Mouse (Mus musculus) frontal cortex, postnatal 36 days (tissue): ENCODE measurements around the gene Fam20b.

Source experiments
- DNase-seq, 2 experiments: peaks; one replicate each; pipeline ENCODE4 v3.0.0; 2022; ENCODE audit warnings: low spot score in 2 of 2

Fam20b gene

DNA sequence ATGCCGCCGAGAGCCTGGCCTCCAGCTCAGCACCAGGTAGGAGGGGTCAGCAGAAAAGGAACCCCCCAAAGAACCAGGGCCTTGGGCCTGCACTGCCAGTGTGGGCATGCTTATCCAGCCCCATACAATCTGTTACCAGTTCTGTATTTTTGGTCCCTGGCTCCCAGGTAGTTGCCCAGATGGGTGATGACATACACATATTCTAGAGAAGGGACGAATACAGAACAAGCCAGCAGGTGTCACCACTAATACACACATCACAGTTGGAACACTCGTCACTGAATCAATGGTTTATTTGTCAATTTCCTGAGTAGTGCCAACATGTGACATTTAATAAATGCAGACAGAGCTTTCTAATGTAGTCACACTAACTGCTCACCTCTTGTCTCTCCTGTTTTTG is 78.3 kb downstream of the Fam20b start:
- DNase-seq = no peak

DNA sequence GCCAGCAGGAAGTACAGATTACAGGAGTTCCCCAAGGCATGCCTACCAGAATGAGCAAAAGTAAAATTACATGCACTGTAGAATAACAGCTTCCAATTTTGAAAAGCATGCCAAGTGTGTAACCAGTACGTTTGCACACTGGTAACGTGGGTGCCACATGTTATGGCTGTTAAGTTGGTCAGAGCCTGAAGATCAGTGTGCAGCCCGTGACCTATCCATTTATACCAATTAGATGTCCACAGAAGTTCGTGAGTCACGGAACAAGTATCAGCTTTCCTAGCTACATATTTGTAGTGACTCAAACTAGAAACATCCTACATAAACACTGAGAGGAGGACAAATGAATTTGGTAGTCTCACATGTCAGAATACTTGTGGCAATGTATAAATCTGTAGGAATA is 79.4 kb downstream of the Fam20b start:
- DNase-seq = no peak

DNA sequence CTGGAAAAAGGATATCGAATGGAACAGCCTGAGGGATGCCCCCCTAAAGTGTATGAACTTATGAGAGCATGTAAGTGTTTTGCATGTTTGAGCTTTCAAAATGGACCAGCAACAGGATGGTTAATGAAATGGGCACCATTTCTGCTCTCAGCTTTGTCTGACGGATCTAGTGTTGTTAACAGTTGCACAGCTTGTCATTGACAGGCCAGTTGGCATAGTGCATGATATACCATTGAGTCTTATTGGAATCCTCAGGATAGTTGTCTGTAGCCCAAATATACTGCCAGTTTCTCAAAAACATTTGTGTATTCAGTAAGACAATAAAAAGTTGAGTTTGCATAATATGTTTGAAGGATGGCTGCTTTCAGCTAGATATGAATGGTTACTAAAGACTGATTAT is 83.7 kb downstream of the Fam20b start:
- DNase-seq = no peak

DNA sequence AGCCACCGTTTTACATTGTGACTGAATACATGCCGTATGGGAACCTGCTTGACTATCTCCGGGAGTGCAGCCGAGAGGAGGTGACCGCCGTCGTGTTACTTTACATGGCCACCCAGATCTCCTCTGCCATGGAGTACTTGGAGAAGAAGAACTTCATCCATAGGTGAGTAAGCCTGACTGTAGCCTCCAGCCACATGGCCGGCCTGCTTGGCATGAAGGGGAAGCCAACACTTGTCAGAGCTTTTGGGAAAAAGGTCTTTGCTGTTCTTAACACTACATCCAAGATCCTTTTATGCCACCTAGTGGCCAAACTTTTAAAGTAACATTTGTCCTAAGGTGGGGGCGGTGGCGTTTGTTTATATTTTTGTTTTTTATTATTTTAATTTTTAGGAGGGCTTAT is 85.8 kb downstream of the Fam20b start:
- no peak for DNase-seq

DNA sequence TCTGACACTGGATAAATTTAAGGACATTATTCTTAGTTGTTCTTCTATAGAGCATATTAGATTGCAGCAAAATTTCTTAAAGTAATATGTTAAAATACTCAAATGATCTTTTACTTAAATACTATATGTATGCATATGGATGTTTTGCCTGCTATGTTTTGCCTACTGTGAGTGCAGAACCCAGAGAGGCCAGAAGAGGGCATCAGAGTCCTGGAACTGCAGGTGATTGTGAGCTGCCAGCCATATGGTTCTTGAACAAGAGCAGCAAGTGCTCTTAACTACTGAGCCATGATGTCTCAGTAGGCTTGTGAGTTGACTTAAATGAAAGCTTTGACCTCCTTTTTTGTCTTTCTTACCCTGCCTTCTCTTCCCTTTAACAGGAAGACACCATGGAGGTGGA is 87.9 kb downstream of the Fam20b start:
- no peak for DNase-seq

DNA sequence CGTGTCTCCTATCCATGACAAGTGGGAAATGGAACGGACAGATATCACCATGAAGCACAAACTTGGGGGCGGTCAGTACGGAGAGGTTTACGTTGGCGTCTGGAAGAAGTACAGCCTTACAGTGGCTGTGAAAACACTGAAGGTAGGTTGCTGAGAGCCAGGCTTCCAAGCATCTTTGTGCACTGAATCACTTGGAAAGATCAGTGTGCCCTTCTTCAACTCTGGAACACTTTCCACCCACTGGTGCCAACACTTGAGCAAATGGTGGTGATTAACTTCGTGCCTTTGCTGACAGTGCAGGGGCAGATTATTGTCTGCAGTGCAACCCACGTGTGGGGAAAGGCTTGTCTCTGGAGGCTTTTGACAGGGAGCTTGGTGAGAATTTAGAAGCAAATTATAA is 88.9 kb downstream of the Fam20b start:
- DNase-seq = peak in 1 of 2 experiments; percentile 49
